Mouse (Mus musculus): Measurements from ENCODE around the gene Wdr89.
A peak's percentile ranks its signal among the peaks of the same experiment; 100 is the strongest.

GRCm38 (mm10) chr12:75671759-75672315 lies 2.5 kb upstream of the Wdr89 start:
- TF ChIP-seq EP300 (IDR thresholded peaks at IDR 0.05; ENCODE audit: low read depth), result no peak
- TF ChIP-seq CTCF (IDR thresholded peaks at IDR 0.05; ENCODE audit: low read depth), result peak; percentile 32
